Mouse (Mus musculus): ENCODE data around the gene Adgre5.

- no peak for TF ChIP-seq CTCF (IDR thresholded peaks at IDR 0.05; ENCODE audit: extremely low read depth, insufficient read depth, insufficient read length, insufficient replicate concordance)
- TF ChIP-seq POLR2A (IDR thresholded peaks at IDR 0.05; ENCODE audit: low read depth, low read length) = no peak
Measured at GRCm38 (mm10) chr8:83778051-83778450, 36.9 kb upstream of the Adgre5 start.
